Mouse (Mus musculus): ENCODE measurements around the gene Mrps5. TPM values are rescaled to one million over a fixed set of nuclear protein-coding genes. Genes with fewer than 3 reads are reported as not detected.
A peak's percentile ranks its signal among the peaks of the same experiment; 100 is the strongest.

Gene Mrps5
- polyA plus RNA-seq, 1 experiment, result 68.3 TPM

DNA sequence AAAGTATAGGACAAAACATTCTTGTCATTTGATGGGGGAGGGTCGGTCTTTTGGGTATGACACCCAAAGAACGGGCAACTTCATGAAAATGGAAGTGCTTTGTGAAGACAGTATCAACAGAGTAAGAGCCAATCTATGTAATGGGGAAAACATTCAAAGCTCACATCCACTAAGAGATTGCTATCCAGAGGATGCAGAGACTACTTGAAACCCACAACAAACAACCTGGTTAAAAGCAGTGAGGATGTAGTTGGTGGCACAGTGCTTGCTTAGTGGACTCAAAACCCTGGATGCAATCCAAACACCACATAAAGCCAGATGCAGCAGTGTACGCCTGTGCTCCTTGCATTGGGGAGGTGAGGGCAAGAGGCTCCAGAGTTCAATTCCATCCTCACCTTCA is 32.3 kb downstream of the Mrps5 start:
- DNase-seq (ENCODE audit: low spot score), result no peak

- no peak for DNase-seq (ENCODE audit: low spot score)
These were observed 35.0 kb downstream of the Mrps5 start for GRCm38 (mm10) chr2:127622065-127622464.

DNA sequence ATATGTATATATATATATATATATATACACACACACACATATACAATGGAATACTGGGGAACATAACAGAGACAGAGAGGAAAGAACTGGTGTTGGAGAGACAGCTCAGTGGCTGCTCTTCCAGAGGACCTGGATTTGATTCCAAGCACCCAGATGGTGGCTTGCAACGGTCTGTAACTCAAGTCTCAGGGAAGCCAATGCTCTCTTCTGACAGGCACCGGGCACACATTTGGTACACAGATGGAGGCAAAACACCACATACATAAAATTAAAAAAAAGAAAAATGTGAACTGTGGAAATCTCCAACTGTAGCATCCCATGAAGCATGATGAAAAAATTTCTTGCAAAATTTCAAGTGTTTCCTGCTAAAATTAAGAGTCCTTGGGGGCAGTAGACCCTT is 37.8 kb downstream of the Mrps5 start:
- no peak for DNase-seq (ENCODE audit: low spot score)

DNA sequence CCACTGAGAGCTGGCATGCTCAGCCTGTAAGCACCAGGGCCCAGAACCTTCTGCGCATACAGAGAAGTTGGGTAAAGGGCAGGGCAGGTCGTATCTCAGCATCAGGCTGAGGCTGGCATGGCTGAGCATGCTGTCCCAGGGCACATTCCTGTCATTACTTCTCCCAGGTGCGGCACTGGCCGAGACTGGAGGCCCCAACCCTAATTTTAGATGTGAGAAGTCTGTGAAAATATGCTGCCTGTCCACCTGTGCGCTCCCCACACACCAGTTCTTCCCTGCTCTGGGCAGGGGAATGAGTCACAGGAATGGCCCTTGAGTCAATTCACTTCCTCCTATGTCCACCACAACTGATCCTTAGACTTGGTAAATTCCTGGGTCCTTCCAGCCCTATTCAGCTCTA is 38.6 kb downstream of the Mrps5 start:
- no peak for DNase-seq (ENCODE audit: low spot score)

DNA sequence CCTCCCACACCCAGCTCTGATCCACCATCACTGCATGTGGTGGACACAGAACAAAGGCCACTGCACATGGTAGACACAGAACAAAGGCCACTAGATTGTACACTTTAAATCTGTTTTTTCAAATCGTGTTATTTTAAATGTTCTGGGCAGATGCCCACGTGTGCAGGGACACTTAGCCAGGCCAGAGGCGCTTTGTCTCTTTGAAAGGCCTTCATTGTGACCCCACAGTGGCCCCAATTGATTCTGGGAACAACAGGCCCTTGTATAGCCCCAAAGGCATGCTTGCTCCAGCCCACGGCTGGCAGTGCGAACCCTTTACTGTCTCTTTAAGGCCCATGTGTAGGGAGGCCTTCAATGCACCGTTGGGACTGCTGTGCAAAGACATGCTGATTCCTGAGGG is 40.3 kb downstream of the Mrps5 start:
- DNase-seq (ENCODE audit: low spot score), result no peak

- no peak for DNase-seq (ENCODE audit: low spot score)
These were observed 41.1 kb downstream of the Mrps5 start for GRCm38 (mm10) chr2:127627990-127628570.

GRCm38 (mm10) chr2:127632601-127633000 is 45.6 kb downstream of the Mrps5 start:
- peak; percentile 16 for DNase-seq (ENCODE audit: low spot score)

DNA sequence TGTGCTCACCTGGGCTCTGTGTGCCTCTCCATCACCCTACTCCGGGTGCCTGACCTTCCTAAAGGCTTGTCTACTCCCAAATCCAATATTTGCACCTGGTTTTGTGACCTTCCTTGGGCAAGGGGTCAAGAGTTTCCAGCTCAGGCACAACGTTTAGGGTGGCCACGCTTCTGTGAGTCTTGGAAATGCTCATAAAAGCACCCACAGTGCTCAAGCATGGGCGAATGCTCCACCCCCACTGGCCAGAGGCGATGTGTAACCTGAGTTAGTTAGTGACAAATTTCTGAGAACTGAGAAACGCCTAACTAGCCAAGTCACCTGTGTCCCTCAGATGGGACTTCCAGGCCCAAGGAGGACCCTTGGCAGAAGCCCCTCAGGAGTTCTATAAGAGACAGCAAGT is 48.6 kb downstream of the Mrps5 start:
- DNase-seq (ENCODE audit: low spot score), result peak; percentile 16

DNA sequence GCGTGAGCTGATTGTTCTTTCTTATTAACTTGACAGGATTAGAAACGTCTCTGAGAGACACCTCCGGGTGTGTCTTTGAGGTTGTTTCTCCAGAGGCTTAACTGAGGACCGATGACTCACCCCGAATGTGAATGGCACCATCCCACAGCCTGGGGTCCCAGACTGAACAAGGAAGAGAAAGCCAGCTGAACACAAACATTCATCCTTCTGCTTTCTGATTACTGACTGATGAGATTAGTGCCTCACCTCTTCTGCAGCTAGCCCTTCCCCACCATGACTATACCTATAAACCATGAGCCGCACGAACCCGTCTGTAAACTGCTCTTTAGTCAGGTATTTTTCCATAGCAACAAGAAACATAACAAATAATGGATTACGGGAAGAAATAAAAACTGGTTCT is 52.0 kb downstream of the Mrps5 start:
- DNase-seq (ENCODE audit: low spot score), result peak; percentile 21

DNA sequence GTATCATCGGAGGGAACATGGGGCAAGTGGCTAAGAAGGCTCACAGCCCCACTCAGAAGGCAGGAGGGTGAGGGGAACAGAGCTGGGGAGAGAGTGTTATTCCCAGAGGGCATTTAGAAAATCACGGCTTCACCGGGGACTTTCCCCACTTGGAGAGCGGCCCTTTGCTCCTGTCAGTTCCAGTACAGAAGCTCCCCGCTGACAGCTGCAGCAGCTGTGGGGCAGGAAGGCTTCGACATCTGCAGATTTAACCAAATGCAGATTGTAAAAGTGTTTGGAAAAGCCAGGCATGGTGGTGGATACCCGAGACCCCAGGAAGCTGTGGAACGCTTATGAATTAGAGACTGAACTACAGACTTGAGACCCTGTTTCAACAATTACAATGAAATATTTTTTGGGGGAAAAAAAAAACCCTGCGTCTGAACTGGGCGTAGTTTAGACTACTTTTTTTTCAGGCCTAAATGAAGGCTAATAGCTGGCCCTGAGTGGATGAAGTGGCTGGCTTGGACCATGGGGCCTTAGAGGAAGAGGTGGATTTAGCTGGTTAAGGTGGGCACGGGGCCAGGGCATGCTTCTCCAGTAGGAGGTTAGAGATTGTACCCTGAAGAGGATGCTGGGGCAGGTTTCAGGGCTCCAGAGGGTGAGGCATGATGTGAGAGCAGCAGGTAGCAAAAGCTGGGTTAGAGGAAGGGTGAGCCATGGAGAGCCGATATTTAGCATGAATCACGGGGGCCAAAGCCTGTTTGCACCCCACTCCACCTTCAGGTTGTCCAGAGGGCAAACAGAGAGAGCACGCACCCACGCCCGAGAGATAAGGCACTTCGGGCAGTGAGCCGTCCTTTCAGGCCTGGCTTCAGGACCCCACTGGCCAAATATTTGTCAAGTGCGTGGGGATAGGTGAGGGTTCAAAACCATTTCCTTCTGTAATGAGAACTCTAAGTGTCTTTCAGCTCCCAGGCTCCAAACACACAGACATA is 57.0 kb downstream of the Mrps5 start:
- DNase-seq (ENCODE audit: low spot score), result peak; percentile 34

GRCm38 (mm10) chr2:127646875-127647274 is 59.9 kb downstream of the Mrps5 start:
- no peak for DNase-seq (ENCODE audit: low spot score)

DNA sequence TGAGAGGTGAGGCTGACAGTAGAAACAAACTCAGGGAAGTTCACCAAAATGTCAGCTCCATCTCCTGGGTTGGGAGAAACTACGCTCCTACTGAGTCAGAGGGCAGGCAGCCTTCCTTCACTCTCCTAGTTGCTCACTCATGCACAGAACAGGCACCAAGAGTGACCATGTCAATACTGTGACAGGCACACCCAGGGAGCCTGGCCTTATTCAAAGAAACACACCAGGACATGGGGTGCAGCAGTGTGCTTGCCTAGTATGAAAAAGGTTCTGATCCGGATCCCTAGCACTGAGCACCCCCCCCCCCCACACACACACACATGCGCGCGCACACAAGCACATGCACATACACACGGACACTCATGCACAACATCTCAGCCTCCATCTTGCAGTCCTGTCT is 61.1 kb downstream of the Mrps5 start:
- no peak for DNase-seq (ENCODE audit: low spot score)

DNA sequence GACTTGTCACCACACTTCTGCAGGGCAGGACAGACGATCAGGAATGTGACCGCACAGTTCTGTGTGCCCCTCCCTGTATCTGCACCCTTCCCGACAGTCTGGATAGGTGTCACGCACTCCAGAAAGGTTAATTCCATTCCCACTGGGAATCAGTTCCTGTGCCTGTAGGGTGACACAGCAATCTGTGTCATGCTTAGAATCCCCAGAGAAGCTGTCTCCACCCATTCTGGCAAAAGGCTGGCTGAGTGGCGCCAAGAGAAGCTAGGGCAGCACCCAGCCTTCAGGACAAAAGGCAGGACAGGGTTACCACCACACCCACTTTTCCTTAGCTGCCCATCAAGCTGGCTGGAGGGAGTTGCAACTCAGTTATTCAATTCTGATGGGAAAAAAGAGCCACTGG is 62.9 kb downstream of the Mrps5 start:
- no peak for DNase-seq (ENCODE audit: low spot score)

GRCm38 (mm10) chr2:127651601-127652000 is 64.6 kb downstream of the Mrps5 start:
- peak; percentile 10 for DNase-seq (ENCODE audit: low spot score)

- DNase-seq (ENCODE audit: low spot score), result peak; percentile 20
These were observed 65.3 kb downstream of the Mrps5 start for GRCm38 (mm10) chr2:127652335-127652734.

- no peak for DNase-seq (ENCODE audit: low spot score)
These were observed 65.8 kb downstream of the Mrps5 start for GRCm38 (mm10) chr2:127652805-127653204.

GRCm38 (mm10) chr2:127654786-127655185 is 67.8 kb downstream of the Mrps5 start:
- no peak for DNase-seq (ENCODE audit: low spot score)

- no peak for DNase-seq (ENCODE audit: low spot score)
These were observed 68.4 kb downstream of the Mrps5 start for GRCm38 (mm10) chr2:127655419-127655818.

- DNase-seq (ENCODE audit: low spot score), result peak; percentile 75
These were observed 69.2 kb downstream of the Mrps5 start, which contains the start of gene Mal for GRCm38 (mm10) chr2:127656086-127656720. Mal (minus strand) TSS chr2:127656695.
